Mouse (Mus musculus) gastrocnemius, adult 2 months (tissue): ENCODE results near the gene 2310022A10Rik. TPM values are rescaled to one million over a fixed set of nuclear protein-coding genes. Genes with fewer than 3 reads are reported as not detected.

Source experiments
- DNase-seq: peaks from one replicate; pipeline ENCODE4 v3.0.0; 2022
- H3K27ac ChIP-seq: fragments of 200-600 bp; 2 replicates; pipeline ENCODE4 v1.8.1; 2022; ENCODE audit warnings: mild to moderate bottlenecking
- H3K4me3 ChIP-seq: fragments of 200-600 bp; 2 replicates; pipeline ENCODE4 v1.8.1; 2022; ENCODE audit warnings: mild to moderate bottlenecking, moderate library complexity
- CTCF ChIP-seq: fragments of 200-600 bp; IDR thresholded peaks from 2 replicates; pipeline ENCODE4 v1.8.1; 2022; ENCODE audit warnings: antibody characterized with exemption, mild to moderate bottlenecking, moderate library complexity
- intact Hi-C: fragments of 180-260 bp; cut with DNase I; formaldehyde crosslinking; loops from one replicate; pipeline ENCODE4 v1.15.1; 2025
- long read RNA-seq, 2 experiments: library from polyadenylated mRNA; stranded (forward); transcript quantifications; one replicate each; pipeline ENCODE4 v2.0.0; 2021
- total RNA-seq, 2 experiments: library from RNA; stranded (reverse); gene quantifications; 2 replicates each; pipeline ENCODE4 v1.2.3; 2021

The 2310022A10Rik gene
- total RNA-seq: 100 to 1,000 TPM; 107 to 123 TPM
- long read RNA-seq, experiment 1, transcript 2310022A10Rik-204 (9 exons, 1,871 nt): major isoform, 112 of 237 reads
- long read RNA-seq, experiment 1, transcript 2310022A10Rik-201 (10 exons, 2,701 nt): minor isoform, 7 of 237 reads
- long read RNA-seq, experiment 1, transcript 2310022A10Rik-205 (11 exons, 1,989 nt): minor isoform, 56 of 237 reads
- long read RNA-seq, experiment 1, partial matches to known transcripts: 18 of 237 reads
- long read RNA-seq, experiment 1, other reads (novel, unspliced or antisense): 44 of 237 reads
- long read RNA-seq, experiment 2, transcript 2310022A10Rik-205 (11 exons, 1,989 nt): minor isoform, 44 of 225 reads
- long read RNA-seq, experiment 2, transcript 2310022A10Rik-204 (9 exons, 1,871 nt): major isoform, 107 of 225 reads
- long read RNA-seq, experiment 2, partial matches to known transcripts: 63 of 225 reads
- long read RNA-seq, experiment 2, other reads (novel, unspliced or antisense): 7 of 225 reads

DNA sequence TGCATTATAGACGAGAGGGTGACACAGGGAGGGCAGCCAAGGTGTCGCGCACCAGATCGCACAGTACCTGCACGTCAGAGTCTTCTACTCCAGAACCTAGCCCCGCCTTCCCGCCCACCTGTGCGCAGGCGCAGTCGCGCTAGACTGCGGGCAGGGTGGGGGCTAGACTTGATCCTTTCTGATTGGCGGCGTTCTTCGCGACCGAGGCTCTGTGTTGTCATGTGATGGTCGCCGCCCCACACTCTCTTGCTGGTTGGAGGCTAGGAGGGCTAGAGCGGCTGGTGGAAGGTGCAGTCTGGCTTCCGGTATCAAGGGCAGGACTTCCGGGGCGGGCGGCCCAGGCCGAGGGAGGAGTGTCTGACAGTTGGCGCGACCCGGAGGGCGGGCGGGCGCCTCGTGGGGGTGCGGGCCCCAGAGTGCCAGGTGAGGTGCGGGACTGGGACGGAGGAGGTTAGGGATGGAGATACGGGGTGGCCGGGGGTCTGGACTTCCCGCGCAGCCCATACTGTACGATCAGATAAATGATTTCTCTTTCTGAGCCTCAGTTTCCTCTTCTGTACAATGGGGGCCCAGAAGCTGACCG lies at the start of gene 2310022A10Rik, which contains the start of gene Pld3:
Gene 2310022A10Rik (plus strand): TSS at position 303 of the 583 bp plus-strand sequence.
Gene Pld3 (minus strand): TSS at position 288 of the 583 bp plus-strand sequence.
- intact Hi-C loops: no loop called here
- TF ChIP-seq CTCF: no peak
- Histone ChIP-seq H3K27ac (peak within 1 kb of the TSS; percentile 87), H3K4me3 (peak within 1 kb of the TSS; percentile 90)
- DNase-seq: peak; percentile 98

DNA sequence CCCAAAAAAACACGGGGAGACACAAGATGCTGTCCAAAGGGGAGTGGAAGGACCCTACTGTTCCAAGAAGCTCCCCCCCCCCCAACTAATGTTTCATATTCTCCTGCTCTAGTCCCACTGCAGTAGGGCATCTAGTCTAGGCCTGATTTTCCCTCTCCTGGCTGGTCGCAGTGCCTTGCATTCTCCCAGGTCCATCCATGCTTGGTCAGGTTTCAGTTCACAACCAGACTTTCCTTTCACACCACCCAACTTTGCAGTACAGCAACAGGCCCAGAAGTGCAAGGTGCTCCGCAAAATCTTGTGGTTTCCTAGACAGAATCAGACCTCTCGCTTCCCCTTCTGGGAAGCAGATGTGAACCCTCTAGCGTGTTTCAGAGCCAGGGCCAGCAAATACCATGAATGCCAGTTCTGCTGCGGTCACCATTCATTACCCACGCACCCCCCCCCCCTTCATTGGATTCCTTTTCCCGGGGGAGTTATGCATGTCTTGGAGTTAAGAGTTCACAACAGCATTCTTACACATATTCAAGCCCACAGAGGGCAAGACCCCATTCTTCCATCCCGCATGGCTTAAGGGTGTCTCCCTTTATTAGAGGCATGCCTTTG lies 46.2 kb upstream of the 2310022A10Rik start:
- intact Hi-C loops: loop anchor here (2.0 kb wide), 1 partner anchor 16 kb away; no protein-coding TSS in a partner anchor
- DNase-seq: no peak
- TF ChIP-seq CTCF: no peak
- peak overlapping the region; percentile 97 for H3K27ac ChIP-seq
- H3K4me3 ChIP-seq: peak overlapping the region; percentile 87

DNA sequence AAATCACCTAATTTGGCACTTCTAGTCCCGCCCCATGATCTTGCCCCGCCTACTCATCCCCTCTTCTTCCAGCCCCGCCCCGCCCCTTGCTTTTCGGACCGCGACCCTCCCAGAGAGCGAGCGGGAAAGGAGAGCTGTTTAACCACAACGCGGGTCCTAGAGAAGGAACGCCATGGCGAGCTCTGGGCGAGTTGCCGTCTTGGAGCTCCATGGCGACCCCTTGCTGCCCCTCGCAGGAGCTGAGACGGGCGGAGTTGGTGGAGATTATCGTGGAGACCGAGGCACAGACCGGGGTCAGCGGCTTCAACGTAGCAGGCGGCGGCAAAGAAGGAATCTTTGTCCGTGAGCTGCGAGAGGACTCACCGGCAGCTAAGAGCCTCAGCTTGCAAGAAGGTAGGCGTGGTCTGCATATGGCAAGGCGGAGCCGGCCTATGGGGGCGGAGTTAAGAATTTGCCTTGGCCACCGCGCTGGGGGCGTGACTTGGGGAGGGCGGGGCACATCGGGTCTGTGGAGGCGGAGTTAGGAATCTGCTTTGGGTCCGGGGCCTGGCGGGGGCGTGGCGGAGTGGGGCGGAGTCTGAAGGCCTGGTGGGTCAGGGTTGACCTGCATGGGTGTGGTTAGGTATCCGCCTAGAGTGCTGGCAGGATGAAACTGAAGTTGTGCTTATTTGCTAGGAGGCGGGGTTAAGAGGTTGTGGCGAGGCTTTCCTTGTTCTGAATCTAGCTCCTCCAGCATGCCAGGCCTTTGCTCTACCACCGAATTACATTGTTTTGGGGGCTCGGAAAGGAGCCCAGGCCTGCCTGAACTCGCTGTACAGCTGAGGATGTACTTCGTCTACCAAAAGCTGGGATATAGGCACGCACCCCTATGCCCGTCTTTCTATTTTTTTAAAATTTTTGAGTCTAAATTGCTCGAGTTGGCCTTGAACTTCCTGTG lies 45.1 kb upstream of the 2310022A10Rik start:
- Histone ChIP-seq H3K27ac (peak overlapping the region; percentile 97), H3K4me3 (peak overlapping the region; percentile 87)
- peak; percentile 98 for DNase-seq
- intact Hi-C loops: loop anchor here (2.0 kb wide), 2 partner anchors 17 to 19 kb away; no protein-coding TSS in a partner anchor
- TF ChIP-seq CTCF: peak; percentile 21

DNA sequence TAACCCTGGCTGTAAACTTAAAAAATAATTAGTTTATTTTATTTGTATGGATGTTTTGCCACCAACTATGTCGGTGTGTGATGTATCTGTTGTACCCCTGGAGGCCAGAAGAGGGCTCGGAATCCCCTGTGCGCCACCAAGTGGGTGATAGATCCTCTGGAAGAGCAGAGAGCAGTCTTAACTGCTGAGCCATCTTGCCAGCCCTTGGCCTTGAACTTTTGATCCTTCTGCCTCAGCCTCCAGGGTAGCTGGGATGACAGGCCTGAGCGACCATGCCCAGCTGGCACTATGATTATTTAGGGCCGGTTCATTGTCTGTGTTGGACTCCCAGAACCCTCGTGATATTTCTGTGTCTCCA lies 44.4 kb upstream of the 2310022A10Rik start:
- peak; percentile 80 for TF ChIP-seq CTCF
- intact Hi-C loops: loop anchor here (2.0 kb wide), 1 partner anchor 18 kb away; no protein-coding TSS in a partner anchor

DNA sequence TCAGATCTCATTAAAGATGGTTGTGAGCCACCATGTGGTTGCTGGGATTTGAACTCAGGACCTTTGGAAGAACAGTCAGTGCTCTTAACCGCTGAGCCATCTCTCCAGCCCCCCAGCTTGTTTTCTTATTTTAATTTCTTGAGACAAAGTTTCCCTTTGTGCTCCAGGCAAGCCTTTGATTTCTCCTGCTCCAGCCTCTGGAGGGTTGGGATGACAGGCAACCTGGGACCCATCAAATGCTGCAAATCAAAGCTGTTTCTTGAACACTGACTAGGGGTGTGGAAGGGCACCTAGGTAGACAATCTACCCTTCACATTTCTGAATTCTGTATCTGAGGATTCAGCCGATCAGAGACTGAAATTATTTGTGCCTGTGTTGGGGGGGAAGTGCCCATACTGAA lies 42.2 kb upstream of the 2310022A10Rik start:
- intact Hi-C loops: no loop called here
- no peak for DNase-seq
- TF ChIP-seq CTCF: no peak
- Histone ChIP-seq H3K27ac (no peak overlapping the region), H3K4me3 (no peak overlapping the region)

More for the DNA sequence above, 44.4 kb upstream of the 2310022A10Rik start:
- peak; percentile 73 for DNase-seq
- Histone ChIP-seq H3K4me3 (peak overlapping the region; percentile 87), H3K27ac (peak overlapping the region; percentile 97)

DNA sequence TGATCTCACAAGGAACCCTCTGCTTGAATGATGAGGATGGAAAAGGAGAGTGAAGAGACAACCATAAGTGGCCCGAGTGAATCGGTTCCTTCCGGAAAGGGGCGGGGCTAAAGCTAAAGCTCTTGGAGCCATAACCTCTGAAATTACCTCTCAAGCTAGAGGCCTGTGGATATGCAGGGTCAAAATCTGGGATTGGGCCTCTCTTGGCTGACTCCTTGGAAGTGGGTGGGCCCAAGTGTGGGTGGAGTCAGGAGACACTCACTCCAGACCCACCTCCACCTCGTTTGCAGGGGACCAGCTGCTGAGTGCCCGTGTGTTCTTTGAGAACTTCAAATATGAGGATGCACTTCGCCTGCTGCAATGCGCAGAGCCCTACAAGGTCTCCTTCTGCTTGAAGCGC lies 38.1 kb upstream of the 2310022A10Rik start:
- intact Hi-C loops: no loop called here
- no peak for DNase-seq
- H3K27ac ChIP-seq: no peak overlapping the region
- TF ChIP-seq CTCF: no peak
- no peak overlapping the region for H3K4me3 ChIP-seq

DNA sequence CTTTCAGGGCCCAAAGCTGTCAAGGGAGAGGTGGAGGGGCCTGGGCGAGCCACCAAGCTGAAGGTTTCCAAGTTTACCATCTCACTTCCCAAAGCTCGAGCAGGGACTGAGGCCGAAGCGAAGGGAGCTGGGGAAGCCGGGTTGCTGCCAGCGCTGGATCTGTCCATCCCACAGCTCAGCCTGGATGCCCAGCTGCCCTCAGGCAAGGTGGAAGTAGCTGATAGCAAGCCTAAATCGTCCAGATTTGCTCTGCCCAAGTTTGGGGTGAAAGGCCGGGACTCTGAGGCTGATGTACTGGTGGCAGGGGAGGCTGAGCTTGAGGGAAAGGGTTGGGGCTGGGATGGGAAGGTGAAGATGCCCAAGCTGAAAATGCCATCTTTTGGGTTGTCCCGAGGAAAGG lies 34.7 kb upstream of the 2310022A10Rik start:
- Histone ChIP-seq H3K4me3 (no peak overlapping the region), H3K27ac (no peak overlapping the region)
- intact Hi-C loops: no loop called here
- TF ChIP-seq CTCF: no peak
- DNase-seq: no peak

DNA sequence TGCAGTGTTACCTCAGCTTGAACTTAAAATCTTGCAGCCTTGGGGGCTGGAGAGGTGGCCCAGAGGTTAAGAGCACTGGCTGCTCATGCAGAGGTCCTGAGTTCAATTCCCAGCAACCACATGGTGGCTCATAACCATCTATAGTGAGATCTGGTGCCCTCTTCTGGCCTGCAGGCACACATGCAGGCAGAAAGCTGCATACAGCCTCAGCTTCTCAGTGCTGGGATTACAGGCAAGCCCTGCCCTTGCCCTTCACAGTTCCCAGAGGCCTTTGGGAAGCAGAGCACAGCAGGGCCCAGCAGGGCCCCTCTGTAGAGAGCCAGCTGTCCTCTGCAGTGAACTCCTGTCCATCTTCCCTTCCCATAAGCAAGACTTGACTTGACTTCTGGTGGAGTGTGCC lies 32.9 kb upstream of the 2310022A10Rik start:
- DNase-seq: no peak
- intact Hi-C loops: no loop called here
- H3K4me3 ChIP-seq: no peak overlapping the region
- H3K27ac ChIP-seq: no peak overlapping the region
- peak; percentile 28 for TF ChIP-seq CTCF

DNA sequence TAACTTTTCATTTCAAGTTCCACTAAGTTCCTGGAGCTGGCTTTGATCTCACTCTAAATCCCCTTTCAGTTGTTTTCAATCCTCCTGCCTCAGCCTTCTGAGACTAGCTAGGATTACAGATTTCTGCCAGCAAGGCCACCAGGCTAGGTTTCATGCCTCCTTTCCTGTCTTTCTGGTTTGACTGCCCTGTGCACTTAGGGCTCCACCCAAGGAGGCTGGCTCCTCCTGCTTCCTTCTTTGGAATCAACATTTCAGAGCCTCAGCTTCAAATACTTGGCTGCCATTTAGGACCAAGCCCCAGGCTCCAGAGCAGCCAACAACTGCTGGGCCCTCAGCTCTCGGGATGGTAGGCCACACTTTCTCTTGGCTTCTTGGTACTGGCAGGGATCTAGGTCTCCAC lies 32.4 kb upstream of the 2310022A10Rik start:
- no peak for DNase-seq
- intact Hi-C loops: no loop called here
- H3K4me3 ChIP-seq: no peak overlapping the region
- TF ChIP-seq CTCF: no peak
- no peak overlapping the region for H3K27ac ChIP-seq

DNA sequence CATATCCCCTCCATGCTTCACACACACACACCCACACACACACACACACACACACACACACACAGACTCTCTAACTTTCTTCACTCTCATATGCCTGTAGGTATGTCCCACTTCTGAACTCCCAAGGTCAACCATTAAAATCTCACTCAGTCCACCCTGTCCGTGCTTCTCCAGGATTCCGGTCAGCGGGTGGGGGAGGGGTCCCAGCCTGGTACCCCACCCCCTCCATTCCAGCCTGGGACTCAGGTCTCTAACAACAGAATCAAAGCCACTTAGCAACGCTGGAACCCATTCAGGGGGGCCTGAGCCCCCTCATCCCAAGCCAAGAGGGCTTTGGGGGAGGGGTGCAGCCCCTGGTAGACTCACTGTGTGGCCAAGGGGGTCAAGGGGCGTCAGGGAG lies 30.1 kb upstream of the 2310022A10Rik start, which contains the start of gene Hipk4:
Gene Hipk4 (plus strand): TSS at position 301 of the 400 bp plus-strand sequence.
- intact Hi-C loops: no loop called here
- no peak for DNase-seq
- Histone ChIP-seq H3K27ac (no peak within 1 kb of the TSS), H3K4me3 (no peak within 1 kb of the TSS)
- TF ChIP-seq CTCF: no peak

DNA sequence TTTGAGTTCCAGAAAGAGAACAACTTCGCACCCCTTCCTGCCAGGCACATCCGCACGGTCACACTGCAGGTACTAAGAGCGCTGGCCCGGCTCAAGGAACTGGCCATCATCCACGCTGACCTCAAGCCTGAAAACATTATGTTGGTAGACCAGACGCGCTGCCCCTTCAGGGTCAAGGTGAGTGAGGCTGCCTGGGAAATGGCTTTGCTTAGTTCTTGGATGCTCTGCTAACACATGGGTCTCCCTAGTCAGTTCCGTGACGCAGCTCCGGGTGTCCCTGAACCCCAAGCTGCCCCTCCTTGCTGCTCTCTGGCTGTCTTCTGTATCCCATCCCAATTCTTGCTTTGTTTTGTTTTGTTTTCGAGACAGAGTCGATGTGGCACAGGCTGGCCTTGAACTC lies 29.2 kb upstream of the 2310022A10Rik start:
- no peak for DNase-seq
- no peak for TF ChIP-seq CTCF
- no peak overlapping the region for H3K4me3 ChIP-seq
- no peak overlapping the region for H3K27ac ChIP-seq
- intact Hi-C loops: no loop called here
